Mouse (Mus musculus) inflammation-experienced regulatory T-cells, adult 6 months (primary cell): ENCODE results near the gene Hps5. TPM values are rescaled to one million over a fixed set of nuclear protein-coding genes. Genes with fewer than 3 reads are reported as not detected.

ENCODE experiments used
- ATAC-seq: one replicate; pipeline ENCODE4 v1.8.0; 2017
- polyA plus RNA-seq, 3 experiments: library from polyadenylated mRNA; unstranded; fragments of 100-300 nt; shearing (Covaris generic); gene quantifications; one replicate each; pipeline ENCODE4 v1.2.1; 2017

The Hps5 gene
- polyA plus RNA-seq, 3 experiments from 2014 or later, result 16.4 to 22.3 (median 19.7) TPM

- ATAC-seq, result no peak
Measured at GRCm38 (mm10) chr7:46734983-46735382, 60.9 kb downstream of the Hps5 start.

GRCm38 (mm10) chr7:46732458-46732857, 63.4 kb downstream of the Hps5 start, which contains the start of gene Saa4:
Gene Saa4, minus strand, starts transcription at chr7:46732603.
- no peak for ATAC-seq

GRCm38 (mm10) chr7:46727584-46727983, 68.3 kb downstream of the Hps5 start:
- ATAC-seq, result no peak

GRCm38 (mm10) chr7:46724396-46724795, 71.5 kb downstream of the Hps5 start:
- ATAC-seq, result no peak

- no peak for ATAC-seq
Measured at GRCm38 (mm10) chr7:46723849-46724248, 72.0 kb downstream of the Hps5 start.

GRCm38 (mm10) chr7:46723354-46723753, 72.5 kb downstream of the Hps5 start:
- ATAC-seq, result no peak

- ATAC-seq, result no peak
Measured at GRCm38 (mm10) chr7:46720460-46720859, 75.4 kb downstream of the Hps5 start.

GRCm38 (mm10) chr7:46719526-46719925, 76.3 kb downstream of the Hps5 start:
- no peak for ATAC-seq

GRCm38 (mm10) chr7:46718591-46719270, 77.1 kb downstream of the Hps5 start:
- no peak for ATAC-seq

GRCm38 (mm10) chr7:46716897-46717296, 79.0 kb downstream of the Hps5 start:
- no peak for ATAC-seq

- ATAC-seq, result no peak
Measured at GRCm38 (mm10) chr7:46715600-46715999, 80.3 kb downstream of the Hps5 start, which contains the start of gene Saa3. Gene Saa3, minus strand, starts transcription at chr7:46715700.

GRCm38 (mm10) chr7:46714518-46714917, 81.3 kb downstream of the Hps5 start:
- peak; percentile 47 for ATAC-seq

GRCm38 (mm10) chr7:46712250-46712649, 83.6 kb downstream of the Hps5 start:
- no peak for ATAC-seq

Other genes with a start within 250 kb of the Hps5 start
- gene Sergef, start 156.3 kb downstream of the Hps5 start, polyA plus RNA-seq, result 10 to 100 TPM; 17.1 to 20.4 (median 18.8) TPM
- gene Tph1, start 123.5 kb downstream of the Hps5 start, polyA plus RNA-seq, result 1 to 10 TPM in 2 of 3 experiments, not detected in 1; 1.5 to 1.7 TPM
- 10 to 100 TPM; 17.8 to 22.5 (median 18.4) TPM for gene Saal1, start 85.4 kb downstream of the Hps5 start, polyA plus RNA-seq
- gene Saa3, start 80.4 kb downstream of the Hps5 start, polyA plus RNA-seq, result not detected
- gene Saa4, start 63.5 kb downstream of the Hps5 start, polyA plus RNA-seq, result not detected
- gene Saa1, start 53.1 kb downstream of the Hps5 start, polyA plus RNA-seq, result not detected
- gene Saa2, start 44.3 kb downstream of the Hps5 start, polyA plus RNA-seq, result not detected
- gene Gtf2h1, start within 50 bp of the Hps5 start, polyA plus RNA-seq, result 10 to 100 TPM; 26.7 to 29.9 (median 27.0) TPM
- 1,000 to 10,000 TPM in 1 of 3 experiments, 100 to 1,000 TPM in 2; 790 to 1,249 (median 846) TPM for gene Ldha, start 45.4 kb upstream of the Hps5 start, polyA plus RNA-seq
- not detected for gene Ldhc, start 65.1 kb upstream of the Hps5 start, polyA plus RNA-seq
- gene Tsg101, start 123.9 kb upstream of the Hps5 start, polyA plus RNA-seq, result 100 to 1,000 TPM; 101 to 140 (median 128) TPM
- gene Uevld, start 162.5 kb upstream of the Hps5 start, polyA plus RNA-seq, result 10 to 100 TPM in 1 of 3 experiments, 1 to 10 TPM in 2; 7.7 to 12.0 (median 8.1) TPM
- gene Gm9999, start 187.5 kb upstream of the Hps5 start, polyA plus RNA-seq, result not detected
- gene Spty2d1, start 212.3 kb upstream of the Hps5 start, polyA plus RNA-seq, result 10 to 100 TPM; 28.3 to 49.5 (median 29.4) TPM